In the genomic region with DNA sequence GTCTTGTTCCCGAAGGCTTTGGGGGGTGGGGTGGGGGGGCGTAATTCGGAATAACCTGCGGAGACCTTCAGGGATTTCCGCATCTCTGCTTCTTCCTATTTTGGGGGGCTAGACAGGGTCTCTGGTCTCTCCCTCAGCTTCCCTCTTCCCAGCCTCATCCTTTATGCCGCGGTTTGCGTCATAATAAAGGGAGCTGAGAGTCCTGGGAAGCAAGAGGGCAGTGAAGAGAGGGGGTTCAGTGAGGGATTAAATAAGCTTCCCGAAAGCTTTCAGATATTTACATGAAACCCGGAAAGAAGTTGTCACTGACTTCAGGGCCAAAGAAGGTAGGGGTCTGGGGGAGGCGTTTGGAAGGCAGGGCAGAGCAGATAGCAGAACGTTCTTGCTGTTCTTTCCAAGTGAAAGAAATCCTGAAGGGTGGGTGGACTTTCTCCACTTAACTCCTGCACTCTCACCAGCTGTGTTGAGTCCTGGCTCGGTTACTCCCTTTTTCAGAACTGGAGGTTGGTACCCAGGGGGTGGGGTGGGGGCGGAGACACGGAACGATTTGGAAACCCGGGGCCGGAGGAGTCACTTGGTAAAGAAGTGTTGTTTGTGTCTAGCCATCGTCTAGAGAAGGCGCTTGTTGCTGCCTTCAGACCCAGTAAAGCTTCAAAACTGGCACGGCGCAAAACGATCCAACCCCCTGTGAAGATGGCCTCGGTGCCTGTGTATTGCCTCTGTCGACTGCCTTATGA, we compare ENCODE assay signal across 8 mouse cellular contexts. TPM values are rescaled to one million over a fixed set of nuclear protein-coding genes. Genes with fewer than 3 reads are reported as not detected.
DNase-seq lines count a peak whose midpoint lies in the region; ATAC-seq and TF ChIP-seq lines count a peak whose summit lies in the region.

No protein-coding gene starts in this region.

- H3K4me3 ChIP-seq in forebrain, embryonic 12.5 days (replicated peaks), result peak overlapping the region; percentile 54
- H3K4me3 ChIP-seq in hindbrain, embryonic 16.5 days (ENCODE audit: low read length), result peak overlapping the region; percentile 58
- H3K4me3 ChIP-seq in liver, adult 2 months (ENCODE audit: insufficient read depth, low read depth, low read length), result peak overlapping the region; percentile 88
- peak overlapping the region; percentile 57 for H3K4me3 ChIP-seq in midbrain, embryonic 16.5 days (ENCODE audit: low read depth, low read length)

- no peak for ATAC-seq in forebrain, embryonic 12.5 days (ENCODE audit: low FRiP score)
- ATAC-seq in hindbrain, embryonic 16.5 days, result no peak
- no peak for ATAC-seq in midbrain, embryonic 16.5 days

- H3K9me3 ChIP-seq in forebrain, embryonic 12.5 days, result no peaks in the 10 kb centered on the region
- H3K9me3 ChIP-seq in hindbrain, embryonic 16.5 days (ENCODE audit: control insufficient read depth, low read length), result 0 out of 2 replicates have a peak, but pooled peaks cover 3% of the 10 kb centered on the region
- no peaks in the 10 kb centered on the region for H3K9me3 ChIP-seq in midbrain, embryonic 16.5 days (replicated peaks; ENCODE audit: control insufficient read depth, low read length, poor library complexity, severe bottlenecking)

- no peaks in the 10 kb centered on the region for H3K27me3 ChIP-seq in forebrain, embryonic 12.5 days
- no peaks in the 10 kb centered on the region for H3K27me3 ChIP-seq in hindbrain, embryonic 16.5 days (replicated peaks; ENCODE audit: control insufficient read depth, insufficient read depth, low read length)
- no peaks in the 10 kb centered on the region for H3K27me3 ChIP-seq in liver, adult 2 months (ENCODE audit: control insufficient read depth, insufficient read depth, low read length)
- H3K27me3 ChIP-seq in midbrain, embryonic 16.5 days (ENCODE audit: control insufficient read depth, insufficient read depth, low read depth, low read length), result no peaks in the 10 kb centered on the region

- TF ChIP-seq POLR2A in liver, adult 2 months (IDR thresholded peaks at IDR 0.05; ENCODE audit: extremely low read depth, insufficient read depth, low read length), result no peak

- H3K4me2 ChIP-seq in forebrain, embryonic 12.5 days, result peak overlapping the region; percentile 65
- peak overlapping the region; percentile 70 for H3K4me2 ChIP-seq in hindbrain, embryonic 16.5 days (ENCODE audit: low read length)
- peak overlapping the region; percentile 71 for H3K4me2 ChIP-seq in midbrain, embryonic 16.5 days (ENCODE audit: low read length)

- peaks cover 7% of the 10 kb centered on the region; the same call in 1 of the 2 replicates for H3K4me1 ChIP-seq in forebrain, embryonic 12.5 days
- H3K4me1 ChIP-seq in hindbrain, embryonic 16.5 days (ENCODE audit: control insufficient read depth, insufficient read depth, low read depth, low read length), result peaks cover 3% of the 10 kb centered on the region
- H3K4me1 ChIP-seq in liver, adult 2 months (ENCODE audit: control insufficient read depth, insufficient read depth, low read length), result no peaks in the 10 kb centered on the region; the same call in 1 of the 2 replicates
- H3K4me1 ChIP-seq in midbrain, embryonic 16.5 days (ENCODE audit: control insufficient read depth, insufficient read depth, low read length), result peaks cover 3% of the 10 kb centered on the region; the same call in 1 of the 2 replicates

- peak; percentile 34 for DNase-seq in ovary, postnatal 36 days (ENCODE audit: low spot score)
- DNase-seq in ovary, postnatal 10 days (ENCODE audit: low spot score), result no peak
- DNase-seq in c-Kit-negative CD71-positive TER-119-positive erythroid progenitor cells, embryonic 14.5 days (ENCODE audit: low read depth, low spot score), result peak; percentile 6
- peak; percentile 61 for DNase-seq in liver, adult 2 months (ENCODE audit: extremely low read depth, low read depth, low spot score)
- peak; percentile 32 for DNase-seq in urinary bladder, postnatal 14 days (ENCODE audit: low spot score)

- no peak overlapping the region for H3K27ac ChIP-seq in forebrain, embryonic 12.5 days
- peak overlapping the region; percentile 98 for H3K27ac ChIP-seq in hindbrain, embryonic 16.5 days (ENCODE audit: low read depth, low read length)
- H3K27ac ChIP-seq in liver, adult 2 months (replicated peaks; ENCODE audit: insufficient read depth, low read depth, low read length), result peak overlapping the region; percentile 77
- H3K27ac ChIP-seq in midbrain, embryonic 16.5 days (ENCODE audit: low read length), result peak overlapping the region; percentile 97

- 26% methylated on average over 25 of the region's 25 CpGs for WGBS in forebrain, embryonic 12.5 days
- 23% methylated on average over 25 of the region's 25 CpGs for WGBS in hindbrain, embryonic 16.5 days
- 1% methylated on average over 25 of the region's 25 CpGs for WGBS in liver, adult 2 months
- 17% methylated on average over 24 of the region's 25 CpGs for WGBS in midbrain, embryonic 16.5 days

- H3K79me2 ChIP-seq in liver, adult 2 months (ENCODE audit: control insufficient read depth, insufficient read depth, low read length), result no peaks in the 10 kb centered on the region; the same call in 1 of the 2 replicates

- peak overlapping the region; percentile 70 for H3K9ac ChIP-seq in forebrain, embryonic 12.5 days
- H3K9ac ChIP-seq in hindbrain, embryonic 16.5 days (ENCODE audit: low read depth, low read length), result peak overlapping the region; percentile 82
- peak overlapping the region; percentile 86 for H3K9ac ChIP-seq in liver, adult 2 months (ENCODE audit: low read depth, low read length)
- H3K9ac ChIP-seq in midbrain, embryonic 16.5 days (ENCODE audit: low read depth, low read length), result peak overlapping the region; percentile 77

- no peaks in the 10 kb centered on the region for H3K36me3 ChIP-seq in forebrain, embryonic 12.5 days (replicated peaks)
- H3K36me3 ChIP-seq in hindbrain, embryonic 16.5 days (ENCODE audit: control insufficient read depth, insufficient read depth, low read length), result no peaks in the 10 kb centered on the region
- peaks cover 7% of the 10 kb centered on the region for H3K36me3 ChIP-seq in liver, adult 2 months (ENCODE audit: control insufficient read depth, insufficient read depth, low read length)
- H3K36me3 ChIP-seq in midbrain, embryonic 16.5 days (ENCODE audit: control insufficient read depth, insufficient read depth, low read length), result no peaks in the 10 kb centered on the region

- TF ChIP-seq CTCF in liver, adult 2 months (IDR thresholded peaks at IDR 0.05; ENCODE audit: low read depth, low read length), result no peak

RNA-seq across cellular contexts. Expression of a gene that starts 1.5 kb away (rescaled TPM):
- polyA plus RNA-seq in forebrain, embryonic 12.5 days (2016; fragmentation: Nextera tagmentation; extraction: Ambion mirVana), result 27.2 and 32.4 TPM in 2 replicates
- polyA plus RNA-seq in hindbrain, embryonic 16.5 days (2015; fragmentation: Nextera tagmentation; extraction: Ambion mirVana), result 14.4 and 17.2 TPM in 2 replicates
- 8.4 and 9.2 TPM in 2 replicates for total RNA-seq in liver, adult 2 months (2014; rRNA removed)
- 3.4 and 4.7 TPM in 2 replicates for polyA plus RNA-seq in liver, adult 2 months (2012; rRNA removed)
- polyA plus RNA-seq in midbrain, embryonic 16.5 days (2015; fragmentation: Nextera tagmentation; extraction: Ambion mirVana), result 22.1 and 25.3 TPM in 2 replicates
